Mouse (Mus musculus) heart, adult 2 months (tissue): Measurements from ENCODE around the gene Hist1h4j. TPM values are rescaled to one million over a fixed set of nuclear protein-coding genes. Genes with fewer than 3 reads are reported as not detected.
"Not testable (repeated sequence)": the region's sequence is repeated elsewhere in the genome, so short reads cannot be mapped to it uniquely, and the experiment has no call there.

Experiments
- DNase-seq, 2 experiments: peaks; one replicate each; pipeline ENCODE4 v3.0.0; 2021
- H3K27ac ChIP-seq: fragments of 200-600 bp; 2 replicates; pipeline ENCODE4 v1.8.1; 2022
- H3K27me3 ChIP-seq: fragments of 200-500 bp; 2 replicates; pipeline ENCODE4 v1.6.1; 2012; ENCODE audit warnings: mild to moderate bottlenecking, low read length, inconsistent platforms, mixed read lengths; ENCODE audit not compliant: control insufficient read depth, insufficient read depth
- H3K36me3 ChIP-seq: fragments of 200-500 bp; 2 replicates; pipeline ENCODE4 v1.6.1; 2012; ENCODE audit warnings: low read length, inconsistent platforms; ENCODE audit not compliant: control insufficient read depth, insufficient read depth
- H3K4me1 ChIP-seq: fragments of 200-500 bp; 2 replicates; pipeline ENCODE4 v1.6.1; 2011; ENCODE audit warnings: low read length; ENCODE audit not compliant: control insufficient read depth, insufficient read depth
- H3K4me3 ChIP-seq: fragments of 200-600 bp; 2 replicates; pipeline ENCODE4 v1.8.1; 2022
- H3K79me2 ChIP-seq: fragments of 200-500 bp; replicated peaks from 2 replicates; pipeline ENCODE4 v1.6.1; 2012; ENCODE audit warnings: mild to moderate bottlenecking, inconsistent platforms, low read length, moderate library complexity, mixed read lengths; ENCODE audit not compliant: control insufficient read depth, insufficient read depth
- H3K9ac ChIP-seq: fragments of 200-500 bp; 2 replicates; pipeline ENCODE4 v1.6.1; 2012; ENCODE audit warnings: low read depth, mild to moderate bottlenecking, control low read depth, inconsistent platforms, low read length, mixed read lengths
- CTCF ChIP-seq: fragments of 200-600 bp; IDR thresholded peaks from 2 replicates; pipeline ENCODE4 v1.8.1; 2022; ENCODE audit warnings: antibody characterized with exemption, mild to moderate bottlenecking, moderate library complexity
- EP300 ChIP-seq: fragments of 200-500 bp; IDR thresholded peaks from 2 replicates; pipeline ENCODE4 v1.6.1; 2011; ENCODE audit warnings: low read depth, low read length, control low read depth; ENCODE audit not compliant: insufficient read depth
- POLR2A ChIP-seq: fragments of 200-500 bp; IDR thresholded peaks from 2 replicates; pipeline ENCODE4 v1.6.1; 2011; ENCODE audit warnings: mild to moderate bottlenecking, low read depth, low read length, control low read depth; ENCODE audit not compliant: insufficient read depth
- WGBS: fragments of 180-500 bp; shearing (Covaris S2); methylation state at CpG from one replicate; pipeline ENCODE4 v1.1.7; 2018; 5-methylcytosine and 5-hydroxymethylcytosine counted together
- intact Hi-C: fragments of 180-260 bp; cut with DNase I; formaldehyde crosslinking; loops from one replicate; pipeline ENCODE4 v1.15.1; 2025
- polyA plus RNA-seq: library from polyadenylated mRNA; depleted of rRNA; stranded (reverse); fragments of >200 nt; gene quantifications from 2 replicates; pipeline ENCODE4 v1.2.3, GENCODE M21; 2012
- total RNA-seq, 2 experiments: library from RNA; stranded (reverse); gene quantifications; 2 replicates each; pipeline ENCODE4 v1.2.3; 2021

The Hist1h4j gene
- total and polyA plus RNA-seq, 3 experiments: 1.8 to 3.2 TPM; not detected in 1

DNA sequence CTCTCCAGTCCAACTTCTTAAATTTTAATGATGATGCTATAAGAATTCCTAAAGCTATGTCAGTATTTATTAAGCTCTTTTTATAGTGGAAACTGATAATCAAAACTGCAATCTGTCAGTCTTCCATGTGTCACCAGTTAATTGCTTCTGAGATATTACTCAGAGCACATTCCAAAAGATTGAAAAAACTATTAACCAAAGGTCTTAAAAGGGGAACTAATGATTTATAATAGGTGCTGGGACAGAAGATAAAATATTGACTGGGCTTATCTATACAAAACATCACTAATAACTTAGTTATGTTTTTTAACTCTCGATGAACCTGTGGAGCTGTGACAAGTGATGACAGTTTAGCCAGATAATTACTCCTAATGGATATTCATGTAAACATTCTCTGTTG lies 10.1 kb downstream of the Hist1h4j start:
- no peak overlapping the region for H3K4me3 ChIP-seq
- no peaks in the 10 kb centered on the region for H3K27me3 ChIP-seq
- no peaks in the 10 kb centered on the region; the same call in 1 of the 2 replicates for H3K4me1 ChIP-seq
- DNase-seq: no peak
- 79% methylated on average over 1 of the region's 1 CpGs for WGBS
- H3K9ac ChIP-seq: no peak overlapping the region
- H3K36me3 ChIP-seq: peaks cover 2% of the 10 kb centered on the region; the same call in 1 of the 2 replicates
- intact Hi-C loops: no loop called here
- H3K27ac ChIP-seq: no peak overlapping the region
- TF ChIP-seq EP300 (no peak), POLR2A (no peak), CTCF (no peak)
- no peaks in the 10 kb centered on the region for H3K79me2 ChIP-seq

DNA sequence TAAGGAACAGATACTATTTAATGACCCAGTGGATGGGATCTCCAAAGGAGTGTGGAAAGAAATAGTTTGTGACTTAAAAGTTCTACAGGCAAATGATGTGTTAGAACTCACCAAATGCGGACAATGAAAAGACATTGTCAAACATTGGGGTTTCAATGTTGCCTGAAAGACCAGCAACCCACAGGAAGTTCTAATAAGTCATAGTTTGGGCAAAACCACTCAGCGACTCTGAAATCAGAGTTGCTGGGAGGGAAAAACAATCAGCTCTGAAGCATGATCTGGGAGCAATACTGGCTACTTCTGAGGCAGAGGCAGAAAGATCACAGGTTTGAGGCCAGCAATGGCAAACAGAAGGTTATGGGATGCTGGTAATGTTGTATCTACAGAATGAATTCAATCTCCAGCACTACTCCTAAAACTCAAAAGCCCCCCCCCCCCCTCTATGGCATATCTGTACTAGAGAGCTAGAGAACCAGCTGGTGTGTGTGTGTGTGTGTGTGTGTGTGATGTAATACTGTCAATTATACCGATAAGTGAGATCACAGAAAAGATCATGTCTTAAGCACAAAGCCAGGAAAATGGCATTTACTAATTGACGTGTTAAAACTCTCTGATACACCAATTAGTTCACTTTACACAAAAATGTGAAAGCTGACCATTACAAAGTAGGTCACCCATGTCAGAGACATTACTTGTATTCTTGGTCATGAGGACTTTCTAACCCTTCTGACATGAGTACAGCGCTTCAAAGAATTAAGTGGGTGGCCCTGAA lies 14.7 kb downstream of the Hist1h4j start:
- intact Hi-C loops: loop anchor here (2.0 to 10.0 kb wide), 6 partner anchors 15 to 1985 kb away; partner anchors contain the start of genes Hist1h1c, Hist1h2ac, Hist1h2ag and Hist1h2bc
- no peak for DNase-seq
- Histone ChIP-seq H3K9ac (peak overlapping the region; percentile 69; the same call in 1 of the 2 replicates), H3K27me3 (no peaks in the 10 kb centered on the region), H3K79me2 (no peaks in the 10 kb centered on the region), H3K4me1 (no peaks in the 10 kb centered on the region; the same call in none of the 2 replicates), H3K36me3 (peaks cover 2% of the 10 kb centered on the region; the same call in 1 of the 2 replicates), H3K27ac (no peak overlapping the region; the same call in 1 of the 2 replicates), H3K4me3 (peak overlapping the region; percentile 52)
- TF ChIP-seq POLR2A: no peak
- no peak for TF ChIP-seq CTCF
- TF ChIP-seq EP300: no peak
- WGBS: 27% methylated on average over 5 of the region's 5 CpGs

- peak; percentile 89 for DNase-seq
- H3K27me3 ChIP-seq, H3K4me1 ChIP-seq, H3K36me3 ChIP-seq, H3K79me2 ChIP-seq: not testable (repeated sequence)
- Histone ChIP-seq H3K9ac (peak within 1 kb of the TSS; percentile 69), H3K27ac (peak within 1 kb of the TSS; percentile 48), H3K4me3 (peak within 1 kb of the TSS; percentile 52)
- TF ChIP-seq POLR2A: peak; percentile 87
- intact Hi-C loops: loop anchor here (2.0 to 10.0 kb wide), 6 partner anchors 16 to 1984 kb away; partner anchors contain the start of genes Hist1h1c, Hist1h2ac, Hist1h2ag and Hist1h2bc
- WGBS: 1% methylated on average over 52 of the region's 56 CpGs
Observed at GRCm38 (mm10) chr13:21750159-21751017, 15.5 kb downstream of the Hist1h4j start, which contains the start of gene Hist1h4k. Gene Hist1h4k (minus strand): TSS chr13:21750505.

GRCm38 (mm10) chr13:21751417-21751816 lies 16.6 kb downstream of the Hist1h4j start:
- H3K36me3 ChIP-seq: peaks cover 2% of the 10 kb centered on the region; the same call in 1 of the 2 replicates
- no peak overlapping the region for H3K4me3 ChIP-seq
- no peaks in the 10 kb centered on the region; the same call in none of the 2 replicates for H3K4me1 ChIP-seq
- TF ChIP-seq CTCF (no peak), EP300 (no peak), POLR2A (no peak)
- H3K27me3 ChIP-seq: no peaks in the 10 kb centered on the region
- H3K27ac ChIP-seq: no peak overlapping the region
- DNase-seq: no peak
- no peaks in the 10 kb centered on the region for H3K79me2 ChIP-seq
- H3K9ac ChIP-seq: no peak overlapping the region
- intact Hi-C loops: loop anchor here (2.0 to 10.0 kb wide), 6 partner anchors 17 to 1983 kb away; partner anchors contain the start of genes Hist1h1c, Hist1h2ac, Hist1h2ag and Hist1h2bc

DNA sequence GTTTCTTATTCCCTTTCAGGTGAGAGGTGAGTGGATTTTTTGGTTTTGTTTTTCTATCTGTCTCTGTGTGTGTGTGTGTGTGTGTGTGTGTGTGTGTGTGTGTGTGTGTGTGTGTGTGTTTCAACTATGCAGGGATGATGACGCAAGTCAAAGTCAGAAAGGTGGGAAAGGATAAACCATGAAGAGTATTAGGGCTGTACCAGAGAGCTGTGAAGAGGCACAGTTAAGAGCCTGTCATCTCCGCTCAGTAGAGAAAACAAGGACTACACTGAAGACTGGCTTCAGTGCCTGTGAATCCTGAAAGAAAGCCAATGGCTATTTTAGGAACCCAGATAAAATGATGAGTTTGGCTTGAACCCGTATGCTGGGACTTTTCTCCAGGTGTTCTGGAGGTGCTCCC lies 17.0 kb downstream of the Hist1h4j start:
- WGBS: 46% methylated on average over 3 of the region's 3 CpGs
- no peaks in the 10 kb centered on the region; the same call in none of the 2 replicates for H3K4me1 ChIP-seq

More for the DNA sequence above, 17.0 kb downstream of the Hist1h4j start:
- H3K79me2 ChIP-seq: no peaks in the 10 kb centered on the region
- H3K27ac ChIP-seq: no peak overlapping the region
- no peak overlapping the region for H3K9ac ChIP-seq
- TF ChIP-seq EP300 (no peak), POLR2A (no peak), CTCF (no peak)
- intact Hi-C loops: loop anchor here (2.0 to 10.0 kb wide), 7 partner anchors 17 to 1983 kb away; partner anchors contain the start of genes Hist1h1c, Hist1h2ac, Hist1h2ag and Hist1h2an
- no peaks in the 10 kb centered on the region for H3K27me3 ChIP-seq
- no peak for DNase-seq
- no peak overlapping the region for H3K4me3 ChIP-seq
- peaks cover 2% of the 10 kb centered on the region; the same call in 1 of the 2 replicates for H3K36me3 ChIP-seq
